Mouse (Mus musculus) C2C12 (cell line): Measurements from ENCODE around the gene Vps53. TPM values are rescaled to one million over a fixed set of nuclear protein-coding genes. Genes with fewer than 3 reads are reported as not detected.

ENCODE experiments used
- H3K27me3 ChIP-seq: one replicate; pipeline ENCODE4 v1.6.1; 2011; ENCODE audit not compliant: control insufficient read depth, insufficient read depth, insufficient read length
- H3K36me3 ChIP-seq: one replicate; pipeline ENCODE4 v1.6.1; 2011; ENCODE audit not compliant: control insufficient read depth, insufficient read depth
- H3K4me3 ChIP-seq: one replicate; pipeline ENCODE4 v1.5.1; 2011; ENCODE audit warnings: mild to moderate bottlenecking, control low read depth; ENCODE audit not compliant: poor library complexity, insufficient read depth, severe bottlenecking
- H3K79me2 ChIP-seq: one replicate; pipeline ENCODE4 v1.6.1; 2011; ENCODE audit not compliant: control insufficient read depth, insufficient read depth
- H3K79me3 ChIP-seq: one replicate; pipeline ENCODE4 v1.6.1; 2011; ENCODE audit warnings: low read depth, control low read depth
- H3ac ChIP-seq: one replicate; pipeline ENCODE3; 2011; ENCODE audit warnings: low read depth; ENCODE audit not compliant: control insufficient read depth, insufficient read length
- CEBPB ChIP-seq: IDR thresholded peaks from one replicate; pipeline ENCODE4 v1.6.1; 2011; ENCODE audit warnings: low read depth, mild to moderate bottlenecking, control low read depth, moderate library complexity
- CTCF ChIP-seq: IDR thresholded peaks from one replicate; pipeline ENCODE4 v1.5.1; 2011; ENCODE audit not compliant: control insufficient read depth, insufficient read depth, insufficient read length
- FOSL1 ChIP-seq: IDR thresholded peaks from one replicate; pipeline ENCODE4 v1.8.0; 2011; ENCODE audit warnings: mild to moderate bottlenecking, low read length; ENCODE audit not compliant: poor library complexity, insufficient read depth, severe bottlenecking
- MAX ChIP-seq: IDR thresholded peaks from one replicate; pipeline ENCODE4 v1.6.1; 2011; ENCODE audit warnings: mild to moderate bottlenecking, control low read depth
- MYOD1 ChIP-seq: IDR thresholded peaks from one replicate; pipeline ENCODE4 v1.6.1; 2011; ENCODE audit warnings: low read depth; ENCODE audit not compliant: control insufficient read depth, insufficient read length
- MYOG ChIP-seq: IDR thresholded peaks from one replicate; pipeline ENCODE4 v1.6.1; 2011; ENCODE audit not compliant: control insufficient read depth, insufficient read length; ENCODE audit errors: extremely low read depth
- USF1 ChIP-seq: IDR thresholded peaks from one replicate; pipeline ENCODE4 v1.6.1; 2011; ENCODE audit warnings: low read depth, mild to moderate bottlenecking, control low read depth, moderate library complexity
- long read RNA-seq, 2 experiments: library from polyadenylated mRNA; unstranded; transcript quantifications; one replicate each; pipeline ENCODE4 v2.0.0; 2019 to 2020
- polyA plus RNA-seq: library from polyadenylated mRNA; unstranded; fragments of >200 nt; fragmentation: generic; extraction: Trizol; gene quantifications from one replicate; pipeline ENCODE4 v1.2.1, GENCODE M21; 2012; ENCODE audit warnings: missing spikeins

The Vps53 gene
- 29.2 TPM for polyA plus RNA-seq
- long read RNA-seq, experiment 1, transcript Vps53-201 (22 exons, 2,833 nt), result major isoform, 17 of 29 reads
- long read RNA-seq, experiment 1, partial matches to known transcripts, result 6 of 29 reads
- long read RNA-seq, experiment 1, other reads (novel, unspliced or antisense), result 4 of 29 reads
- long read RNA-seq, experiment 2, transcript Vps53-201 (22 exons, 2,833 nt), result major isoform, 183 of 210 reads
- long read RNA-seq, experiment 2, partial matches to known transcripts, result 17 of 210 reads
- long read RNA-seq, experiment 2, other reads (novel, unspliced or antisense), result 10 of 210 reads

GRCm38 (mm10) chr11:76179495-76180145, at the start of gene Vps53, which contains the start of gene Fam57a:
TSS of gene Vps53 (minus strand) at chr11:76179647.
TSS of gene Fam57a (plus strand) at chr11:76179671.
- peaks cover 3% of the 10 kb centered on the region for H3K36me3 ChIP-seq
- H3K79me2 ChIP-seq, result peaks cover 47% of the 10 kb centered on the region
- no peak for TF ChIP-seq MYOG
- no peak for TF ChIP-seq CTCF
- TF ChIP-seq MAX, result peak; percentile 84
- no peak for TF ChIP-seq FOSL1
- H3ac ChIP-seq, result peak within 1 kb of the TSS; percentile 84
- H3K4me3 ChIP-seq, result peak within 1 kb of the TSS; percentile 95
- H3K27me3 ChIP-seq, result no peaks in the 10 kb centered on the region
- H3K79me3 ChIP-seq, result peaks cover 8% of the 10 kb centered on the region

GRCm38 (mm10) chr11:76225051-76225450, 45.6 kb upstream of the Vps53 start:
- H3K79me3 ChIP-seq, result no peaks in the 10 kb centered on the region
- H3K79me2 ChIP-seq, result no peaks in the 10 kb centered on the region
- no peak overlapping the region for H3K4me3 ChIP-seq
- H3ac ChIP-seq, result no peak overlapping the region
- no peaks in the 10 kb centered on the region for H3K27me3 ChIP-seq
- no peak for TF ChIP-seq MYOG
- no peak for TF ChIP-seq CEBPB
- TF ChIP-seq USF1, result no peak
- no peak for TF ChIP-seq MAX
- TF ChIP-seq FOSL1, result no peak
- no peak for TF ChIP-seq CTCF
- peaks cover 23% of the 10 kb centered on the region for H3K36me3 ChIP-seq

DNA sequence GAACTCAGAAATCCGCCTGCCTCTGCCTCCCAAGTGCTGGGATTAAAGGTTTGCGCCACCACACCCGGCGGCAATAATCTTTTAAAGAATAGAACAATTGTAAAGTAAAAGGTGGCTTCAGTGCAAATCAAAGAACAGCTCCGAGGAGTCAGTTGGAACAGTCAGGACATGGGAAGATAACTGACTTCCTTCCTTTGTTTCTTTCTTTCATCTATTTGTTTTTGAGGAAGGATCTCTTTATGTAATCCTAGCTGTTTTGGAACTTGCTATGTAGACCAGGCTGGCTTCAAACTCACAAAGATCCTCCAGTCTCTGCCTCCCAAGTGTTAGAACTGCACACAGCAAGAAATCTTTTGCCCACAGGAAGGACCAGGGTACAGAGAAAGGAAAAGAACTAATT, 45.2 kb upstream of the Vps53 start:
- Histone ChIP-seq H3K4me3 (no peak overlapping the region), H3ac (no peak overlapping the region), H3K27me3 (no peaks in the 10 kb centered on the region), H3K79me3 (no peaks in the 10 kb centered on the region), H3K79me2 (no peaks in the 10 kb centered on the region), H3K36me3 (peaks cover 28% of the 10 kb centered on the region)
- no peak for TF ChIP-seq CTCF
- TF ChIP-seq MAX, result no peak
- no peak for TF ChIP-seq USF1
- no peak for TF ChIP-seq CEBPB
- TF ChIP-seq MYOD1, result no peak
- TF ChIP-seq FOSL1, result no peak
- no peak for TF ChIP-seq MYOG

DNA sequence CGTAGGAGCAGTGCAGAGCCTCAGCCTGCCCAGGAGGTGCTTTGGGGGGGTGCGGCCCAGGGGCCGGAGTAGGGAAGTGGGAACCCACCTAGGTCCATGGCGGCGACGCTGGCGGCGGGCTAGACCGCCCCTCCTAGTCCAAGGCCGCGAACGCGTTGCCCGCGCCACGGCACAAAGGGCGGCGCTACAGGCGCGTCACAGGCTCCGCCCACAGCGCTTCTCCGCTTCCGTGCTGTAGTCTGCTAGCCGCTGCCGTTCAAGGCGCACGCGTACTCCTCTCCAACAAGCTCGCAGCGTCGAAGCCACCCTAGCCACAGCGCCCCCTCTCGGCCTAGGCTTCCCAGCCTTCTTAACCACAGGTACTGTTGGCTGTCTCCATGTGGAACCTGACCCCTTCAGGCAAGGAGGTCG, 37.9 kb upstream of the Vps53 start, which contains the start of the genes Dbil5 and Gemin4:
Gene Dbil5, plus strand, starts transcription at position 219 of the 411 bp plus-strand sequence.
Gene Gemin4, minus strand, starts transcription at position 275 of the 411 bp plus-strand sequence.
- Histone ChIP-seq H3K27me3 (no peaks in the 10 kb centered on the region), H3K4me3 (peak within 1 kb of the TSS; percentile 99), H3ac (peak within 1 kb of the TSS; percentile 90), H3K79me3 (peaks cover 20% of the 10 kb centered on the region), H3K36me3 (peaks cover 48% of the 10 kb centered on the region), H3K79me2 (peaks cover 47% of the 10 kb centered on the region)
- TF ChIP-seq CEBPB, result no peak
- no peak for TF ChIP-seq MYOD1
- peak; percentile 95 for TF ChIP-seq CTCF
- peak; percentile 83 for TF ChIP-seq MAX

DNA sequence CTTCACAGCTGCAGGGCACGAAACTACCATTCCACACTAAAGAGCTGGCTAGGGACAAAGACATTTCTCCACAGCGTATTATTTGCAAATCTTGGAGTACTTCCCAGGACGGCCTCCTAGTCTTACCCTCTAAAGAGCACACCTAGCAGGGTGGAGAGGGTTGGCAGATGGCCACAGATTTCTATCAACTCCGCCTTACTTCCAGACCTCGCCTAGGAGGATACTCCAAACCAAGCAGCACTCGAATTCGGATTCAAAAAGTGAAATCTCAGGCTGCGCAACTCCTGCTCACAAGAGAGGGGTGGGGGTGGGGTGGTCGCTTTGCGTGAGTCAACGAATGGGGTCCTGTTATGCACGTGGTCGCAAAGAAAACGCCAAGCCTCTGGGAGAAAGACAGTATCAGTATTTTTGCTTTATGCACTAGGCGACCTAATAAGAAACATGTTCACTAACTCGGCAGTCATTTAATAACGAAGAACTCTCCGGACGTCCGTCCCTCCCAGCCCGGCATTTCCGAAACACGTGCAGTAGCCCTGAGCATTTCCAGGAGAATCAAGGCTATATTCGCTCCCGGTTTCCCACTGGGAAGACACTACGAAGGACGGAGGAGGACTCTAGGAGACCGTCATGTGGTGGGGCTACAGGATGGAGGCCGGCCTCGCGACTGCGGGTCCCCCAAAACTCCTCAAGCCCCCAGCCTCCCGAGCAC, 37.4 kb upstream of the Vps53 start:
- TF ChIP-seq CEBPB, result no peak
- no peak for TF ChIP-seq USF1
- TF ChIP-seq MYOG, result no peak
- TF ChIP-seq CTCF, result no peak
- TF ChIP-seq MAX, result peak; percentile 58
- no peak for TF ChIP-seq MYOD1
- TF ChIP-seq FOSL1, result no peak
- no peaks in the 10 kb centered on the region for H3K27me3 ChIP-seq
- peak overlapping the region; percentile 99 for H3K4me3 ChIP-seq
- H3K36me3 ChIP-seq, result peaks cover 53% of the 10 kb centered on the region
- H3K79me3 ChIP-seq, result peaks cover 20% of the 10 kb centered on the region
- H3ac ChIP-seq, result peak overlapping the region; percentile 90
- peaks cover 53% of the 10 kb centered on the region for H3K79me2 ChIP-seq
